Mouse (Mus musculus) lung, embryonic 15.5 days (tissue): ENCODE measurements around the gene Actg1. TPM values are rescaled to one million over a fixed set of nuclear protein-coding genes. Genes with fewer than 3 reads are reported as not detected.

Experiments
- microRNA-seq: library from miRNA; unstranded; fragments of <30 nt; microRNA quantifications from one replicate; pipeline ENCODE4, GENCODE M21; 2016
- polyA plus RNA-seq: library from polyadenylated mRNA; unstranded; fragments of >200 nt; fragmentation: Nextera tagmentation; extraction: Ambion mirVana; gene quantifications from 2 replicates; pipeline ENCODE4 v1.2.1, GENCODE M21; 2015

Actg1 gene
- polyA plus RNA-seq, 1 experiment from 2014 or later, result 2,638 TPM

Small RNA genes lying within 50 kb of the gene (microRNA-seq; reads per million reads assigned to microRNA genes)
- gene Gm23419 (not detected), gene Mir6935 (2.0 reads per million, percentile 5 among the genes with 10 or more reads in this experiment)

Other genes with a start within 250 kb of the Actg1 start
- 12.2 and 14.2 TPM in 2 replicates for gene Tepsin, start 249.8 kb downstream of the Actg1 start, polyA plus RNA-seq
- gene Ndufaf8, start 249.6 kb downstream of the Actg1 start, polyA plus RNA-seq, result 68.0 and 75.9 TPM in 2 replicates
- gene Slc38a10, start 197.2 kb downstream of the Actg1 start, polyA plus RNA-seq, result 91.2 and 92.1 TPM in 2 replicates
- gene Bahcc1, start 115.6 kb downstream of the Actg1 start, polyA plus RNA-seq, result 8.7 and 9.2 TPM in 2 replicates
- 0.38 and 0.56 TPM in 2 replicates for gene Fscn2, start 13.0 kb upstream of the Actg1 start, polyA plus RNA-seq
- gene Faap100, start 30.2 kb upstream of the Actg1 start, polyA plus RNA-seq, result 36.9 and 37.4 TPM in 2 replicates
- gene Nploc4, start 89.2 kb upstream of the Actg1 start, polyA plus RNA-seq, result 32.5 and 34.5 TPM in 2 replicates
- gene Tspan10, start 94.1 kb upstream of the Actg1 start, polyA plus RNA-seq, result not detected in 2 replicates
- 0.25 and 0.31 TPM in 2 replicates for gene Pde6g, start 105.0 kb upstream of the Actg1 start, polyA plus RNA-seq
- 12.7 and 13.0 TPM in 2 replicates for gene Oxld1, start 109.5 kb upstream of the Actg1 start, polyA plus RNA-seq
- 31.2 and 35.5 TPM in 2 replicates for gene Ccdc137, start 109.6 kb upstream of the Actg1 start, polyA plus RNA-seq
- gene Arl16, start 119.1 kb upstream of the Actg1 start, polyA plus RNA-seq, result 43.8 and 44.6 TPM in 2 replicates
- 125 and 133 TPM in 2 replicates for gene Mrpl12, start 136.1 kb upstream of the Actg1 start, polyA plus RNA-seq
- gene Slc25a10, start 143.3 kb upstream of the Actg1 start, polyA plus RNA-seq, result 67.5 and 70.9 TPM in 2 replicates
- 0.91 and 1.1 TPM in 2 replicates for gene Gcgr, start 182.2 kb upstream of the Actg1 start, polyA plus RNA-seq
- 205 and 209 TPM in 2 replicates for gene Mcrip1, start 201.2 kb upstream of the Actg1 start, polyA plus RNA-seq
- 0.65 and 1.7 TPM in 2 replicates for gene Ppp1r27, start 202.6 kb upstream of the Actg1 start, polyA plus RNA-seq
- gene P4hb, start 224.7 kb upstream of the Actg1 start, polyA plus RNA-seq, result 847 and 883 TPM in 2 replicates
- 697 and 699 TPM in 2 replicates for gene Arhgdia, start 233.1 kb upstream of the Actg1 start, polyA plus RNA-seq
- 511 and 543 TPM in 2 replicates for gene Alyref, start 249.8 kb upstream of the Actg1 start, polyA plus RNA-seq
- 215 and 222 TPM in 2 replicates for gene Anapc11, start 249.9 kb upstream of the Actg1 start, polyA plus RNA-seq